Mouse (Mus musculus): ENCODE measurements around the gene Snx5. TPM values are rescaled to one million over a fixed set of nuclear protein-coding genes. Genes with fewer than 3 reads are reported as not detected.
A peak's percentile ranks its signal among the peaks of the same experiment; 100 is the strongest.

Snx5 gene
- polyA plus RNA-seq, 1 experiment from 2014 or later, result 103 TPM

- Histone ChIP-seq H3K4me2 (ENCODE audit: low read length) (no peak overlapping the region), H3K27me3 (ENCODE audit: insufficient read depth, low read length) (no peaks in the 10 kb centered on the region), H3K4me3 (replicated peaks; ENCODE audit: low read depth, low read length) (no peak overlapping the region), H3K4me1 (replicated peaks; ENCODE audit: insufficient read depth, low read length) (peaks cover 9% of the 10 kb centered on the region; the same call in 1 of the 2 replicates), H3K9me3 (replicated peaks; ENCODE audit: low read length) (no peaks in the 10 kb centered on the region), H3K27ac (no peak overlapping the region), H3K36me3 (ENCODE audit: insufficient read depth, low read length) (no peaks in the 10 kb centered on the region), H3K9ac (ENCODE audit: low read depth, low read length) (no peak overlapping the region)
- DNase-seq (ENCODE audit: low spot score), result peak; percentile 43
- WGBS, result 29% methylated on average over 9 of the region's 9 CpGs
- TF ChIP-seq CTCF (IDR thresholded peaks at IDR 0.05; ENCODE audit: low read depth), result no peak
- no peak for ATAC-seq (replicated peaks; ENCODE audit: low FRiP score, low read depth)
Measured at GRCm38 (mm10) chr2:144299749-144300669, 29.3 kb upstream of the Snx5 start.

- no peaks in the 10 kb centered on the region for H3K27me3 ChIP-seq (ENCODE audit: insufficient read depth, low read length)
- ATAC-seq (replicated peaks; ENCODE audit: low FRiP score, low read depth) (no peak), DNase-seq (ENCODE audit: low spot score) (no peak)
- no peak overlapping the region for H3K4me2 ChIP-seq (ENCODE audit: low read length)
- H3K27ac ChIP-seq, result 0 out of 2 replicates have a peak overlapping the region, but pooled peaks have one; percentile 1
- no peak for TF ChIP-seq CTCF (IDR thresholded peaks at IDR 0.05; ENCODE audit: low read depth)
- 60% methylated on average over 9 of the region's 9 CpGs for WGBS
- H3K36me3 ChIP-seq (ENCODE audit: insufficient read depth, low read length), result no peaks in the 10 kb centered on the region
- H3K9ac ChIP-seq (ENCODE audit: low read depth, low read length), result no peak overlapping the region
- peaks cover 7% of the 10 kb centered on the region; the same call in 1 of the 2 replicates for H3K4me1 ChIP-seq (replicated peaks; ENCODE audit: insufficient read depth, low read length)
- H3K4me3 ChIP-seq (replicated peaks; ENCODE audit: low read depth, low read length), result no peak overlapping the region
- H3K9me3 ChIP-seq (replicated peaks; ENCODE audit: low read length), result no peaks in the 10 kb centered on the region
Measured at GRCm38 (mm10) chr2:144295145-144295735, 24.5 kb upstream of the Snx5 start.

- H3K9me3 ChIP-seq (replicated peaks; ENCODE audit: low read length), result no peaks in the 10 kb centered on the region
Measured at GRCm38 (mm10) chr2:144291600-144292305, 21.0 kb upstream of the Snx5 start.

GRCm38 (mm10) chr2:144290321-144290720 lies 19.6 kb upstream of the Snx5 start:
- no peak overlapping the region for H3K9ac ChIP-seq (ENCODE audit: low read depth, low read length)
- no peak overlapping the region for H3K4me2 ChIP-seq (ENCODE audit: low read length)
- WGBS, result 75% methylated on average over 7 of the region's 7 CpGs
- ATAC-seq (replicated peaks; ENCODE audit: low FRiP score, low read depth) (no peak), DNase-seq (ENCODE audit: low spot score) (no peak)
- H3K9me3 ChIP-seq (replicated peaks; ENCODE audit: low read length), result no peaks in the 10 kb centered on the region
- H3K4me3 ChIP-seq (replicated peaks; ENCODE audit: low read depth, low read length), result no peak overlapping the region
- no peaks in the 10 kb centered on the region for H3K27me3 ChIP-seq (ENCODE audit: insufficient read depth, low read length)
- H3K27ac ChIP-seq, result no peak overlapping the region
- TF ChIP-seq CTCF (IDR thresholded peaks at IDR 0.05; ENCODE audit: low read depth), result no peak
- no peaks in the 10 kb centered on the region for H3K36me3 ChIP-seq (ENCODE audit: insufficient read depth, low read length)
- no peaks in the 10 kb centered on the region for H3K4me1 ChIP-seq (replicated peaks; ENCODE audit: insufficient read depth, low read length)

More at GRCm38 (mm10) chr2:144291600-144292305, 21.0 kb upstream of the Snx5 start:
- Histone ChIP-seq H3K4me1 (replicated peaks; ENCODE audit: insufficient read depth, low read length) (no peaks in the 10 kb centered on the region), H3K27me3 (ENCODE audit: insufficient read depth, low read length) (no peaks in the 10 kb centered on the region), H3K36me3 (ENCODE audit: insufficient read depth, low read length) (no peaks in the 10 kb centered on the region), H3K27ac (no peak overlapping the region), H3K4me2 (ENCODE audit: low read length) (no peak overlapping the region), H3K9ac (ENCODE audit: low read depth, low read length) (no peak overlapping the region), H3K4me3 (replicated peaks; ENCODE audit: low read depth, low read length) (no peak overlapping the region)
- WGBS, result 76% methylated on average over 11 of the region's 11 CpGs
- ATAC-seq (replicated peaks; ENCODE audit: low FRiP score, low read depth) (no peak), DNase-seq (ENCODE audit: low spot score) (no peak)
- TF ChIP-seq CTCF (IDR thresholded peaks at IDR 0.05; ENCODE audit: low read depth), result no peak

- no peak for TF ChIP-seq CTCF (IDR thresholded peaks at IDR 0.05; ENCODE audit: low read depth)
- no peak for ATAC-seq (replicated peaks; ENCODE audit: low FRiP score, low read depth)
- Histone ChIP-seq H3K9me3 (replicated peaks; ENCODE audit: low read length) (no peaks in the 10 kb centered on the region), H3K27ac (no peak overlapping the region), H3K4me2 (ENCODE audit: low read length) (no peak overlapping the region), H3K9ac (ENCODE audit: low read depth, low read length) (no peak overlapping the region), H3K4me1 (replicated peaks; ENCODE audit: insufficient read depth, low read length) (no peaks in the 10 kb centered on the region), H3K27me3 (ENCODE audit: insufficient read depth, low read length) (no peaks in the 10 kb centered on the region), H3K4me3 (replicated peaks; ENCODE audit: low read depth, low read length) (no peak overlapping the region), H3K36me3 (ENCODE audit: insufficient read depth, low read length) (0 out of 2 replicates have a peak, but pooled peaks cover 9% of the 10 kb centered on the region)
- DNase-seq (ENCODE audit: low spot score), result no peak
- WGBS, result 58% methylated on average over 3 of the region's 3 CpGs
Measured at GRCm38 (mm10) chr2:144281417-144281816, 10.7 kb upstream of the Snx5 start.

GRCm38 (mm10) chr2:144280568-144280967 lies 9.9 kb upstream of the Snx5 start:
- Histone ChIP-seq H3K9ac (ENCODE audit: low read depth, low read length) (no peak overlapping the region), H3K27me3 (ENCODE audit: insufficient read depth, low read length) (no peaks in the 10 kb centered on the region), H3K9me3 (replicated peaks; ENCODE audit: low read length) (no peaks in the 10 kb centered on the region), H3K36me3 (ENCODE audit: insufficient read depth, low read length) (0 out of 2 replicates have a peak, but pooled peaks cover 9% of the 10 kb centered on the region), H3K4me1 (replicated peaks; ENCODE audit: insufficient read depth, low read length) (no peaks in the 10 kb centered on the region), H3K4me2 (ENCODE audit: low read length) (no peak overlapping the region), H3K4me3 (replicated peaks; ENCODE audit: low read depth, low read length) (no peak overlapping the region), H3K27ac (no peak overlapping the region)
- no peak for ATAC-seq (replicated peaks; ENCODE audit: low FRiP score, low read depth)
- WGBS, result 53% methylated on average over 3 of the region's 3 CpGs
- TF ChIP-seq CTCF (IDR thresholded peaks at IDR 0.05; ENCODE audit: low read depth), result no peak
- no peak for DNase-seq (ENCODE audit: low spot score)

Measured in kidney, postnatal 0 days (tissue).